Mouse (Mus musculus) kidney, embryonic 14.5 days (tissue): ENCODE data around the gene 1110057P08Rik. TPM values are rescaled to one million over a fixed set of nuclear protein-coding genes. Genes with fewer than 3 reads are reported as not detected.
"Not testable (repeated sequence)": the region's sequence is repeated elsewhere in the genome, so short reads cannot be mapped to it uniquely, and the experiment has no call there.

Source experiments
- ATAC-seq: fragments of 200-750 bp; cut with Nextera tagmentation; 2 replicates; pipeline ENCODE4 v1.8.0; 2017; ENCODE audit warnings: moderate number of reproducible peaks, mild to moderate bottlenecking, moderate TSS enrichment, moderate library complexity; ENCODE audit not compliant: low FRiP score, low TSS enrichment
- H3K27ac ChIP-seq: fragments of 300-500 bp; sonication (generic); 2 replicates; pipeline ENCODE4 v1.5.1; 2014; ENCODE audit warnings: low read depth, mild to moderate bottlenecking, low read length, moderate library complexity, mixed read lengths
- H3K27me3 ChIP-seq: fragments of 300-500 bp; sonication (generic); 2 replicates; pipeline ENCODE4 v1.6.1; 2014; ENCODE audit warnings: mild to moderate bottlenecking, low read length; ENCODE audit not compliant: control insufficient read depth, insufficient read depth
- H3K36me3 ChIP-seq: fragments of 300-500 bp; sonication (generic); 2 replicates; pipeline ENCODE4 v1.6.1; 2014; ENCODE audit warnings: low read length, mixed read lengths; ENCODE audit not compliant: control insufficient read depth, insufficient read depth
- H3K4me1 ChIP-seq: fragments of 300-500 bp; sonication (generic); 2 replicates; pipeline ENCODE4 v1.6.1; 2014; ENCODE audit warnings: low read length, mixed read lengths; ENCODE audit not compliant: control insufficient read depth, insufficient read depth
- H3K4me2 ChIP-seq: fragments of 300-500 bp; sonication (generic); replicated peaks from 2 replicates; pipeline ENCODE4 v1.6.1; 2014; ENCODE audit warnings: low read depth, mild to moderate bottlenecking, low read length
- H3K4me3 ChIP-seq: fragments of 300-500 bp; sonication (generic); 2 replicates; pipeline ENCODE4 v1.5.1; 2014; ENCODE audit warnings: mild to moderate bottlenecking, low read length
- H3K9ac ChIP-seq: fragments of 300-500 bp; sonication (generic); 2 replicates; pipeline ENCODE4 v1.6.1; 2014; ENCODE audit warnings: low read depth, mild to moderate bottlenecking, low read length, moderate library complexity
- H3K9me3 ChIP-seq: fragments of 300-500 bp; sonication (generic); 2 replicates; pipeline ENCODE4 v1.6.1; 2016; ENCODE audit warnings: low read length; ENCODE audit not compliant: control insufficient read depth
- WGBS: fragments of 180-500 bp; shearing (Covaris S2); extraction: QIAGEN DNeasy Blood & Tissue Kit; methylation state at CpG from one replicate; pipeline ENCODE4 v1.1.7; 2014; 5-methylcytosine and 5-hydroxymethylcytosine counted together
- polyA plus RNA-seq: library from polyadenylated mRNA; unstranded; fragments of >200 nt; fragmentation: Nextera tagmentation; extraction: Ambion mirVana; gene quantifications from 2 replicates; pipeline ENCODE4 v1.2.1, GENCODE M21; 2014

1110057P08Rik gene
- not detected in 2 replicates for polyA plus RNA-seq

- Histone ChIP-seq H3K27me3 (no peaks in the 10 kb centered on the region), H3K9me3 (no peaks in the 10 kb centered on the region), H3K9ac (no peak within 1 kb of the TSS), H3K36me3 (no peaks in the 10 kb centered on the region), H3K27ac (no peak within 1 kb of the TSS), H3K4me3 (no peak within 1 kb of the TSS), H3K4me1 (no peaks in the 10 kb centered on the region), H3K4me2 (no peak within 1 kb of the TSS)
- 75% methylated on average over 2 of the region's 2 CpGs for WGBS
- no peak for ATAC-seq
Observed at GRCm38 (mm10) chr16:89174435-89174834, at the start of gene 1110057P08Rik. 1110057P08Rik (plus strand) TSS chr16:89174735.

GRCm38 (mm10) chr16:89140551-89140950 is 34.0 kb upstream of the 1110057P08Rik start, which contains the start of gene Gm6358:
Gm6358 (plus strand) TSS chr16:89140851.
- Histone ChIP-seq H3K36me3 (no peaks in the 10 kb centered on the region), H3K4me1 (no peaks in the 10 kb centered on the region), H3K9me3 (no peaks in the 10 kb centered on the region), H3K4me2 (no peak within 1 kb of the TSS), H3K9ac (no peak within 1 kb of the TSS), H3K27ac (no peak within 1 kb of the TSS), H3K4me3 (no peak within 1 kb of the TSS), H3K27me3 (no peaks in the 10 kb centered on the region)
- ATAC-seq, result no peak
- WGBS, result 91% methylated on average over 1 of the region's 1 CpGs

GRCm38 (mm10) chr16:89150786-89151185 is 23.7 kb upstream of the 1110057P08Rik start, which contains the start of gene Gm10061:
Gm10061 (plus strand) TSS chr16:89151086.
- Histone ChIP-seq H3K4me2 (no peak within 1 kb of the TSS), H3K9ac (no peak within 1 kb of the TSS), H3K9me3 (no peaks in the 10 kb centered on the region), H3K27me3 (no peaks in the 10 kb centered on the region), H3K27ac (no peak within 1 kb of the TSS), H3K36me3 (no peaks in the 10 kb centered on the region), H3K4me1 (no peaks in the 10 kb centered on the region), H3K4me3 (no peak within 1 kb of the TSS)
- 89% methylated on average over 1 of the region's 1 CpGs for WGBS
- no peak for ATAC-seq

- 82% methylated on average over 4 of the region's 4 CpGs for WGBS
- Histone ChIP-seq H3K9me3 (no peaks in the 10 kb centered on the region), H3K36me3 (no peaks in the 10 kb centered on the region), H3K4me3 (no peak within 1 kb of the TSS), H3K4me1 (no peaks in the 10 kb centered on the region), H3K27me3 (no peaks in the 10 kb centered on the region), H3K9ac (no peak within 1 kb of the TSS), H3K27ac (no peak within 1 kb of the TSS), H3K4me2 (no peak within 1 kb of the TSS)
- ATAC-seq, result no peak
Observed at GRCm38 (mm10) chr16:89157652-89158051, 16.9 kb upstream of the 1110057P08Rik start, which contains the start of gene Gm9789. Gm9789 (plus strand) TSS chr16:89157952.

GRCm38 (mm10) chr16:89169190-89169589 is 5.3 kb upstream of the 1110057P08Rik start, which contains the start of gene Gm7735:
Gm7735 (plus strand) TSS chr16:89169490.
- H3K4me1 ChIP-seq, H3K9me3 ChIP-seq, H3K27ac ChIP-seq, ATAC-seq, H3K9ac ChIP-seq, H3K36me3 ChIP-seq, H3K4me3 ChIP-seq, H3K4me2 ChIP-seq, H3K27me3 ChIP-seq: not testable (repeated sequence)

- H3K9me3 ChIP-seq, result no peaks in the 10 kb centered on the region
- H3K27ac ChIP-seq, result no peak overlapping the region
- no peak for ATAC-seq
- no peaks in the 10 kb centered on the region for H3K36me3 ChIP-seq
- no peak overlapping the region for H3K9ac ChIP-seq
- WGBS, result 74% methylated on average over 4 of the region's 4 CpGs
- no peaks in the 10 kb centered on the region for H3K27me3 ChIP-seq
- H3K4me3 ChIP-seq, result no peak overlapping the region
- no peaks in the 10 kb centered on the region for H3K4me1 ChIP-seq
- H3K4me2 ChIP-seq, result no peak overlapping the region
Observed at GRCm38 (mm10) chr16:89188621-89189020, 14.1 kb downstream of the 1110057P08Rik start.

- WGBS, result 54% methylated on average over 1 of the region's 1 CpGs
- ATAC-seq, result no peak
- H3K27me3 ChIP-seq, result no peaks in the 10 kb centered on the region
- no peak within 1 kb of the TSS for H3K27ac ChIP-seq
- no peaks in the 10 kb centered on the region for H3K4me1 ChIP-seq
- H3K4me2 ChIP-seq, result no peak within 1 kb of the TSS
- H3K9me3 ChIP-seq, result no peaks in the 10 kb centered on the region
- H3K36me3 ChIP-seq, result no peaks in the 10 kb centered on the region
- H3K9ac ChIP-seq, result no peak within 1 kb of the TSS
- no peak within 1 kb of the TSS for H3K4me3 ChIP-seq
Observed at GRCm38 (mm10) chr16:89205561-89205960, 31.0 kb downstream of the 1110057P08Rik start, which contains the start of gene Krtap20-2. Krtap20-2 (plus strand) TSS chr16:89205861.

Other genes with a start within 250 kb of the 1110057P08Rik start
- not detected in 2 replicates for gene Krtap19-9b, start 242.5 kb upstream of the 1110057P08Rik start, polyA plus RNA-seq
- gene Krtap16-3, start 211.9 kb upstream of the 1110057P08Rik start, polyA plus RNA-seq, result not detected in 2 replicates
- gene Krtap22-2, start 164.0 kb upstream of the 1110057P08Rik start, polyA plus RNA-seq, result not detected in 2 replicates
- gene Gm10229, start 159.5 kb upstream of the 1110057P08Rik start, polyA plus RNA-seq, result not detected in 2 replicates
- not detected in 2 replicates for gene Krtap6-1, start 143.0 kb upstream of the 1110057P08Rik start, polyA plus RNA-seq
- gene Gm10228, start 133.3 kb upstream of the 1110057P08Rik start, polyA plus RNA-seq, result not detected in 2 replicates
- not detected in 2 replicates for gene Krtap6-5, start 126.9 kb upstream of the 1110057P08Rik start, polyA plus RNA-seq
- not detected in 2 replicates for gene 1110025L11Rik, start 110.7 kb upstream of the 1110057P08Rik start, polyA plus RNA-seq
- not detected in 2 replicates for gene Krtap6-3, start 90.7 kb upstream of the 1110057P08Rik start, polyA plus RNA-seq
- not detected in 2 replicates for gene Gm6358, start 33.9 kb upstream of the 1110057P08Rik start, polyA plus RNA-seq
- gene Gm10061, start 23.6 kb upstream of the 1110057P08Rik start, polyA plus RNA-seq, result not detected in 2 replicates
- not detected in 2 replicates for gene Gm9789, start 16.8 kb upstream of the 1110057P08Rik start, polyA plus RNA-seq
- gene Gm7735, start 5.2 kb upstream of the 1110057P08Rik start, polyA plus RNA-seq, result not detected in 2 replicates
- not detected in 2 replicates for gene Krtap20-2, start 31.1 kb downstream of the 1110057P08Rik start, polyA plus RNA-seq
- not detected in 2 replicates for gene Krtap21-1, start 229.1 kb downstream of the 1110057P08Rik start, polyA plus RNA-seq
- gene Krtap6-2, start 245.4 kb downstream of the 1110057P08Rik start, polyA plus RNA-seq, result not detected in 2 replicates